Mouse (Mus musculus): ENCODE results near the gene Grik3. TPM values are rescaled to one million over a fixed set of nuclear protein-coding genes. Genes with fewer than 3 reads are reported as not detected.

Grik3 gene
- total and polyA plus RNA-seq, 3 experiments: under 0.01 TPM; not detected in 2

DNA sequence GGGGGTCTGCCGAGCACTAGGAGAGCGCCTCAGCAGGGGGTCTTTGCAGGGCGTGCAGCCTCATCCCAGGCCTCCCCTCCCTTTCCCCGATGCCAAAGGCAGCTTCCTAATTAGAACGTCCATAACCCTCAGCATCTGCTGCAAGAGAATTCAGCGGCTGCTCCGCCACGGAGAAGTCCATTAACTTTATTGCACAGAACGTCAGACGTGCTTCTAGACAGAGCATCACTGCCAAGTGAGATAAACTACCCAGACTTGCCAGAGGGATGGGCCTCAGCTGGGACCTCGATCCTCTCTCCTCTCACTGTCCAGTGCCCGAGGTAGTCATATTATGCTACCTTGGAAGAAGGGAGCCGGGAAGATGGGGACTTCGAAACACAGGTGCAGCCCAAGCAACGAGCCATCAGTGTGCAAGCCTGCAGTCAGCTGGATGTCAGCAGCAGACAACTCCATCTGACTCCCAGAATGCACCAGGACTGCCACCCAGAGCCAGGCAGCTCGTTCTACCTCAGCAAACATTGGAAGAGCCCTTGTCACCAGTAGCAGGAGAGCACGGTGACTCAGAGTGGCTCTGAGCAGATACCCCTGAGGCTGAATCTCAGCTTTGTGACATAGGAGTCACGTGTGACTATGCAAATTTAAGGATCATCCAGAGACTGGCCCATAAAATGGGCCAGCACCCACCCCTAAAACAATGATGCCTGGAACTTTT, 228.1 kb downstream of the Grik3 start:
- Histone ChIP-seq H3K27me3 (ENCODE audit: control insufficient read depth in 1 of 2, insufficient read depth in 2 of 2, low read length in 2 of 2) (no peaks in the 10 kb centered on the region), H3K9me3 (replicated peaks; ENCODE audit: insufficient read depth, low read length) (no peaks in the 10 kb centered on the region)

DNA sequence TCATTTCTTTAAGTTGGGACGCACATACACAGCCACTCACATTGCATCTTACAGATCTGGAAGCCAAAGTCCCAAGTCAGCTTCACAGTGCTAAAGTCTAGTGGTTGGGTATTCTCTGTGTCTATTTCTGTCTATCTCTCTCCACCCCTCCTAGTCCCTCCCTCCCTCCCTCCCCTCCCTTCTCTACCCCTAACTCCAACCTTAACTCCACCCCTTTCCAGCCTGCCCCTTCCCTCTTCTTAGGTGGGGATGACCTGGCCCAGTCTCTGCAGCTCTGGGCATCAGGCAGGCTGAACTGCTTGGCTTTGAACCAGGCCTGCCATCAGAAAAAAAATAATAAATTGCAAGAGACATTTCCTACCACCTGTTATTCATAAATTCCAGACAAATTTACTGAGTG, 235.7 kb downstream of the Grik3 start:
- H3K4me1 ChIP-seq (ENCODE audit: control insufficient read depth in 1 of 2, insufficient read depth in 2 of 2, low read length in 2 of 2): no peaks in the 10 kb centered on the region

More for the DNA sequence above, 228.1 kb downstream of the Grik3 start:
- DNase-seq (ENCODE audit: low read depth, low spot score): no peak
- H3K36me3 ChIP-seq (ENCODE audit: control insufficient read depth in 1 of 2, insufficient read depth in 2 of 2, low read length in 2 of 2): no peaks in the 10 kb centered on the region
- TF ChIP-seq USF1 (IDR thresholded peaks at IDR 0.05; ENCODE audit: low read depth, low read length): no peak
- no peak for TF ChIP-seq HCFC1 (IDR thresholded peaks at IDR 0.05; ENCODE audit: low read depth, low read length)
- TF ChIP-seq ZMIZ1 (IDR thresholded peaks at IDR 0.05; ENCODE audit: low read depth, low read length): no peak
- no peak for TF ChIP-seq EP300 (IDR thresholded peaks at IDR 0.05; ENCODE audit: low read depth in 1 of 2, low read length in 2 of 2)
- TF ChIP-seq SIN3A (IDR thresholded peaks at IDR 0.05; ENCODE audit: low read length): no peak
- no peak for TF ChIP-seq ZKSCAN1 (IDR thresholded peaks at IDR 0.05; ENCODE audit: low read depth, low read length)
- no peak for TF ChIP-seq KAT2A (conservative IDR thresholded peaks at IDR 0.05; ENCODE audit: low read depth, low read length)
- no peak for TF ChIP-seq USF2 (IDR thresholded peaks at IDR 0.05; ENCODE audit: borderline replicate concordance in 1 of 2, insufficient read depth in 1 of 2, low read depth in 1 of 2, low read length in 2 of 2)
- no peak for TF ChIP-seq UBTF (IDR thresholded peaks at IDR 0.05; ENCODE audit: borderline replicate concordance, insufficient read depth, low read depth, low read length)
- no peak for TF ChIP-seq POLR2A (IDR thresholded peaks at IDR 0.05; ENCODE audit: control insufficient read depth in 1 of 2, insufficient read depth in 1 of 2, low read depth in 1 of 2, low read length in 2 of 2, poor library complexity in 1 of 2)
- TF ChIP-seq MAFK (IDR thresholded peaks at IDR 0.05; ENCODE audit: borderline replicate concordance, low read depth, low read length): no peak
- TF ChIP-seq SMC3 (IDR thresholded peaks at IDR 0.05; ENCODE audit: low read depth, low read length): no peak
- TF ChIP-seq BHLHE40 (IDR thresholded peaks at IDR 0.05; ENCODE audit: borderline replicate concordance, low read depth, low read length): no peak
- H3K9ac ChIP-seq (ENCODE audit: control insufficient read depth, low read depth, low read length, poor library complexity, severe bottlenecking): no peak overlapping the region
- H3K4me3 ChIP-seq (ENCODE audit: control insufficient read depth in 1 of 2, insufficient read depth in 1 of 2, low read depth in 2 of 2, low read length in 2 of 2): no peak overlapping the region
- H3K4me1 ChIP-seq (ENCODE audit: control insufficient read depth in 1 of 2, insufficient read depth in 2 of 2, low read length in 2 of 2): no peaks in the 10 kb centered on the region
- H3K27ac ChIP-seq (ENCODE audit: control insufficient read depth, low read depth, low read length): no peak overlapping the region
- H3K79me2 ChIP-seq (ENCODE audit: control insufficient read depth, insufficient read depth, low read length, poor library complexity): no peaks in the 10 kb centered on the region

More for the DNA sequence above, 235.7 kb downstream of the Grik3 start:
- no peaks in the 10 kb centered on the region for H3K27me3 ChIP-seq (ENCODE audit: control insufficient read depth in 1 of 2, insufficient read depth in 2 of 2, low read length in 2 of 2)
- TF ChIP-seq BHLHE40 (IDR thresholded peaks at IDR 0.05; ENCODE audit: borderline replicate concordance, low read depth, low read length) (no peak), MYB (IDR thresholded peaks at IDR 0.05; ENCODE audit: low read depth, low read length) (no peak), CHD2 (IDR thresholded peaks at IDR 0.05; ENCODE audit: low read length) (no peak), GABPA (IDR thresholded peaks at IDR 0.05; ENCODE audit: low read depth, low read length) (no peak), E2F4 (IDR thresholded peaks at IDR 0.05; ENCODE audit: borderline replicate concordance, low read depth, low read length) (no peak), KAT2A (conservative IDR thresholded peaks at IDR 0.05; ENCODE audit: low read depth, low read length) (no peak), ETS1 (IDR thresholded peaks at IDR 0.05; ENCODE audit: low read depth, low read length) (no peak), MAFK (IDR thresholded peaks at IDR 0.05; ENCODE audit: borderline replicate concordance, low read depth, low read length) (no peak), TCF12 (IDR thresholded peaks at IDR 0.05; ENCODE audit: low read depth, low read length) (no peak), USF2 (IDR thresholded peaks at IDR 0.05; ENCODE audit: borderline replicate concordance in 1 of 2, insufficient read depth in 1 of 2, low read depth in 1 of 2, low read length in 2 of 2) (no peak)
- DNase-seq (ENCODE audit: low read depth, low spot score): no peak
- H3K4me3 ChIP-seq (ENCODE audit: control insufficient read depth in 1 of 2, insufficient read depth in 1 of 2, low read depth in 2 of 2, low read length in 2 of 2): no peak overlapping the region
- H3K79me2 ChIP-seq (ENCODE audit: control insufficient read depth, insufficient read depth, low read length, poor library complexity): no peaks in the 10 kb centered on the region
- no peaks in the 10 kb centered on the region for H3K9me3 ChIP-seq (replicated peaks; ENCODE audit: insufficient read depth, low read length)
- H3K36me3 ChIP-seq (ENCODE audit: control insufficient read depth in 1 of 2, insufficient read depth in 2 of 2, low read length in 2 of 2): no peaks in the 10 kb centered on the region
- no peak overlapping the region for H3K9ac ChIP-seq (ENCODE audit: control insufficient read depth, low read depth, low read length, poor library complexity, severe bottlenecking)
- H3K27ac ChIP-seq (ENCODE audit: control insufficient read depth, low read depth, low read length): no peak overlapping the region

Measured in MEL (cell line).